Mouse (Mus musculus): ENCODE measurements around the gene L2hgdh. TPM values are rescaled to one million over a fixed set of nuclear protein-coding genes. Genes with fewer than 3 reads are reported as not detected.

The L2hgdh gene
- total and polyA plus RNA-seq, 3 experiments: 2.2 to 21.2 (median 10.1) TPM

DNA sequence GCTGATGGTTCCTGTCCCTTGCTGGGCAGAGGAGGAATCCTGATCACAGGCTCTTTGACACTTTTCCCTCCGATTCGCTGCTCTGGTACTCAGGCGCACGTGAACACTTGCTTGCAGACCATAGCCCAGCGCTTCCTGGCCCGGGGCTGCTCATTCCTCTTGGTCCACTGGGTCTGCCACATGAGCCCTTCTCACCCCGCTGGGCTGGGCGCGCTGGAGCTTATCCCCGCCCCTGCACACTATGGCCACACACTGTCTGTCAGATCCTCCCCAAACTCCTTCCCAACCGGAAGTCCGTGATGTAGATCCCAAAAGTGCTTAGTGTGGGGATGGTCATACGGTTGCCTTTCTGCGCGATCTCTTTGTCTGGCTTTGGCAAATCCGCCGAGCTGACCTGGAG, 31.2 kb downstream of the L2hgdh start:
- no peak overlapping the region for H3K4me3 ChIP-seq (ENCODE audit: low read depth, low read length)
- no peak for DNase-seq (ENCODE audit: low spot score)
- ATAC-seq (ENCODE audit: extremely low read depth, insufficient number of reproducible peaks, low FRiP score, poor library complexity, severe bottlenecking): no peak

DNA sequence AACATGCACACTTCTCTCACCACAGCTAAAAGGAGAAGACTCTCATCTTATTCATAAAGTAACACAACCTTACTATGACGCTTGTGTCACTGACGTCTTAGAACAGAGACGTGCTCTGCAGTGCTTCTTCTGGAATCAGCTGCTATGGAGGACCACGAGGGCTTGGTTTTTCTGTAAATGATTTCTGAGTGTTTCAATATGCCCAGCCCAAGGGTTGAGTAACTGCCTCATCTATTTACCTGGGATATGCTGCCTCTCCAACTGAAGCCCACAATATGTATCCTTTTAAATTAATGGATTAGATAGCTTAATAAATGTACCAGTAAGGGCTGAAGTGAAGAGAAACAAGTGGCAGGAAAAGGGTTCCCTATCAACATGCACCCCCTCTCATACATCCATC, 34.0 kb downstream of the L2hgdh start:
- DNase-seq (ENCODE audit: low spot score) (no peak), ATAC-seq (ENCODE audit: extremely low read depth, insufficient number of reproducible peaks, low FRiP score, poor library complexity, severe bottlenecking) (no peak)
- no peaks in the 10 kb centered on the region for H3K27me3 ChIP-seq (ENCODE audit: insufficient read depth, low read length)
- H3K36me3 ChIP-seq (replicated peaks): peaks cover 29% of the 10 kb centered on the region
- H3K4me3 ChIP-seq (ENCODE audit: low read depth, low read length): no peak overlapping the region
- TF ChIP-seq GATA2 (IDR thresholded peaks at IDR 0.05; ENCODE audit: borderline replicate concordance, low read depth, low read length): no peak
- no peak for TF ChIP-seq CTCF (IDR thresholded peaks at IDR 0.05; ENCODE audit: low read depth, low read length)
- TF ChIP-seq POLR2AphosphoS5 (IDR thresholded peaks at IDR 0.05; ENCODE audit: insufficient replicate concordance, low read depth, low read length): no peak
- TF ChIP-seq TAL1 (conservative IDR thresholded peaks at IDR 0.05; ENCODE audit: low read depth, low read length): no peak
- TF ChIP-seq GATA1 (IDR thresholded peaks at IDR 0.05; ENCODE audit: borderline replicate concordance, low read length): no peak
- H3K4me1 ChIP-seq (ENCODE audit: insufficient read depth, low read depth, low read length): no peaks in the 10 kb centered on the region
- no peaks in the 10 kb centered on the region for H3K9me3 ChIP-seq (replicated peaks)

More for the DNA sequence above, 31.2 kb downstream of the L2hgdh start:
- no peak for TF ChIP-seq CTCF (IDR thresholded peaks at IDR 0.05; ENCODE audit: low read depth, low read length)
- TF ChIP-seq TAL1 (conservative IDR thresholded peaks at IDR 0.05; ENCODE audit: low read depth, low read length): no peak
- Histone ChIP-seq H3K9me3 (replicated peaks) (no peaks in the 10 kb centered on the region), H3K36me3 (replicated peaks) (peaks cover 43% of the 10 kb centered on the region), H3K4me1 (ENCODE audit: insufficient read depth, low read depth, low read length) (no peaks in the 10 kb centered on the region), H3K27me3 (ENCODE audit: insufficient read depth, low read length) (no peaks in the 10 kb centered on the region)

DNA sequence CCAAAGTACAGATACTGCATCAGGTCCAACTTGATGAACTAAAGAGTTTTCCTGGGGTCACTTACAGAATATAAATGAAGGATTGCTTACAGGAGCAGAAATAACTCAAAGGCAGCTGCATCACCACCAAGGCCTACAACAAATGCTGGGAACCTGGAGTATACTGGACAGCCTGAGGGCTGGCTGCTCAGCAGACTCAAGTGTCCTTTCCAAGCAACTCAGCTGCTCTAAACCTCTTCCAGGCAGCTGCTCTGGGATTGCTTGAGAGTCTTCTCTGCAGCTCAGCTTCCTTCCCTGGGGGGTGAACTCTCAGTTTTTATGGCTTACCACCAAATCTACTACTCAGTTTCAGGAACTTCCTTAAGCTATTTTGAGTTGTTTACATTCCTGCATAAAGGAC, 35.6 kb downstream of the L2hgdh start:
- ATAC-seq (ENCODE audit: extremely low read depth, insufficient number of reproducible peaks, low FRiP score, poor library complexity, severe bottlenecking) (no peak), DNase-seq (ENCODE audit: low spot score) (no peak)
- no peak overlapping the region for H3K4me3 ChIP-seq (ENCODE audit: low read depth, low read length)
- peaks cover 20% of the 10 kb centered on the region for H3K36me3 ChIP-seq (replicated peaks)
- no peaks in the 10 kb centered on the region for H3K4me1 ChIP-seq (ENCODE audit: insufficient read depth, low read depth, low read length)
- no peaks in the 10 kb centered on the region for H3K27me3 ChIP-seq (ENCODE audit: insufficient read depth, low read length)
- no peak for TF ChIP-seq GATA2 (IDR thresholded peaks at IDR 0.05; ENCODE audit: borderline replicate concordance, low read depth, low read length)
- no peak for TF ChIP-seq TAL1 (conservative IDR thresholded peaks at IDR 0.05; ENCODE audit: low read depth, low read length)
- no peak for TF ChIP-seq POLR2AphosphoS5 (IDR thresholded peaks at IDR 0.05; ENCODE audit: insufficient replicate concordance, low read depth, low read length)
- no peak for TF ChIP-seq CTCF (IDR thresholded peaks at IDR 0.05; ENCODE audit: low read depth, low read length)
- TF ChIP-seq GATA1 (IDR thresholded peaks at IDR 0.05; ENCODE audit: borderline replicate concordance, low read length): no peak
- no peaks in the 10 kb centered on the region for H3K9me3 ChIP-seq (replicated peaks)

DNA sequence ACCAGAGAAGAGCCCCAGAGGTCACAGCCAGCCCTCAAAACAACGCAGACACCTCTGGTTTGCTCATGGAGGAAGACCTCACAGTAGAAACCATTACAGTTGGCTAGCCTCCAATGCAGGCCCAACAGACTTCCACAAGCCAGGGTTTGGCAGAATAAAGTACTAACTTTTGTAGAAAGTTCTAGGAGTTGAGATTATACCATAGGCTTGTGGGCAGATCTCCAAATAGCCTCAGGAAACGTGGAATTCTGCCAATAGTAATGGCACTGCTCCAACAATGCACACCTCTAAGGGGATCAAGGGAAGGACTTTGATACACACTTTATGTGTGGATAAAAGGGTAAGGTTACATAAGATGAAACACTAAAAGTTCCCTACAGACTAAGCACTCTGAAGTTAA, 36.3 kb downstream of the L2hgdh start:
- no peak for TF ChIP-seq POLR2AphosphoS5 (IDR thresholded peaks at IDR 0.05; ENCODE audit: insufficient replicate concordance, low read depth, low read length)
- TF ChIP-seq GATA2 (IDR thresholded peaks at IDR 0.05; ENCODE audit: borderline replicate concordance, low read depth, low read length): no peak
- no peak for TF ChIP-seq TAL1 (conservative IDR thresholded peaks at IDR 0.05; ENCODE audit: low read depth, low read length)
- no peak for TF ChIP-seq GATA1 (IDR thresholded peaks at IDR 0.05; ENCODE audit: borderline replicate concordance, low read length)
- no peak for TF ChIP-seq CTCF (IDR thresholded peaks at IDR 0.05; ENCODE audit: low read depth, low read length)
- DNase-seq (ENCODE audit: low spot score): no peak
- no peaks in the 10 kb centered on the region for H3K27me3 ChIP-seq (ENCODE audit: insufficient read depth, low read length)
- peaks cover 14% of the 10 kb centered on the region for H3K36me3 ChIP-seq (replicated peaks)
- ATAC-seq (ENCODE audit: extremely low read depth, insufficient number of reproducible peaks, low FRiP score, poor library complexity, severe bottlenecking): no peak
- no peaks in the 10 kb centered on the region for H3K9me3 ChIP-seq (replicated peaks)
- H3K4me1 ChIP-seq (ENCODE audit: insufficient read depth, low read depth, low read length): peaks cover 4% of the 10 kb centered on the region
- no peak overlapping the region for H3K4me3 ChIP-seq (ENCODE audit: low read depth, low read length)

DNA sequence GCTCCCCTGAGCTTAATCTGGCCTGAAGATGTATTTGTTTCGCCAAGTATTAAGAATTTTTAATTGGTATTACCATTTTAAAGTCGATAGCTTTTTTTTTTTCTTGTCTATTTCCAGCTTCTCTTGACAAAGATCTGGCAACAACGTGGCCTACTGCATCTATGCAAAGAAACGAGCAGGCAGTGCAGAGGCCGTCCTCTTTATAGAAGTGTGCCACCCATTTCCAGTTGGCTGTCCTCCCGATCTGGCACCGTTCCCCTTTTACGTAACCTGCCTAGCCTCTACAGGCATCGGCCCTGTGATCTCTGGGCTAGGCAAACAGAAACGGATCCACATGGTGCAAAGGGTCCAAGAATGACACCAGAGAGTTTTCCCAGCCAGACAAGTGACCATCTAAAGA, 41.1 kb downstream of the L2hgdh start:
- Histone ChIP-seq H3K4me1 (ENCODE audit: insufficient read depth, low read depth, low read length) (peaks cover 25% of the 10 kb centered on the region), H3K27me3 (ENCODE audit: insufficient read depth, low read length) (no peaks in the 10 kb centered on the region), H3K36me3 (replicated peaks) (no peaks in the 10 kb centered on the region), H3K4me3 (ENCODE audit: low read depth, low read length) (no peak overlapping the region), H3K9me3 (replicated peaks) (no peaks in the 10 kb centered on the region)
- ATAC-seq (ENCODE audit: extremely low read depth, insufficient number of reproducible peaks, low FRiP score, poor library complexity, severe bottlenecking) (no peak), DNase-seq (ENCODE audit: low spot score) (peak; percentile 23)
- TF ChIP-seq POLR2AphosphoS5 (IDR thresholded peaks at IDR 0.05; ENCODE audit: insufficient replicate concordance, low read depth, low read length) (no peak), TAL1 (conservative IDR thresholded peaks at IDR 0.05; ENCODE audit: low read depth, low read length) (no peak), GATA2 (IDR thresholded peaks at IDR 0.05; ENCODE audit: borderline replicate concordance, low read depth, low read length) (no peak), GATA1 (IDR thresholded peaks at IDR 0.05; ENCODE audit: borderline replicate concordance, low read length) (no peak), CTCF (IDR thresholded peaks at IDR 0.05; ENCODE audit: low read depth, low read length) (no peak)

DNA sequence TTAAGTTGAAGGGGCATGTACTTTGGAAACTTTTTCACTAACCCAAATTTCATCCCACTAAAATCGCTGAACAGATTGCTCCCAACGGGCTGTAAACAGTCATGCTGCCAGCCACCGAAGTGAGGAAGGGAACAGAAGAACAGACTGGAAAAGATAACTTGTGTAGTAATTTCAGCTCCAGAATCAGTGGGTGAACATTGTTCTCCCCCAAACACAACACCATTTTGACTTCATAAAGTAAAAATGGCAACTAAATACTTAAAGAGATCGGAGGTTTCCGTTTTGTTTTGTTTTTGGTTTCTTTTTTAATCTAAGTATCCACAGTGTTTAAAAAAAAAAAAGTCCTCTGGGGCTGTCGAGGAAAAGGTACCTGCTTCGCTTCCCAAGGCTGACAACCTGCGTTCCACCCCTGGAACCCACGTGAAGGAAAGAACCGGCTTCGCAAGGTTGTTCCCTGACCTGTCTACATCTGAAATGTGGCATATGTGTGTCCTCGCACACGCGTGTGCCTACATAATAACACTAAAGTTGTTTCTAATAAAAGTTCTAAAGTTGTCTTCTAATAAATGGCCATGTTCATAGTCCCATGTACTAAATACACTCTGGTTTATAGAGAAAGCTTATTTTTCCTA, 41.8 kb downstream of the L2hgdh start:
- no peak for DNase-seq (ENCODE audit: low spot score)
- TF ChIP-seq GATA1 (IDR thresholded peaks at IDR 0.05; ENCODE audit: borderline replicate concordance, low read length) (no peak), POLR2AphosphoS5 (IDR thresholded peaks at IDR 0.05; ENCODE audit: insufficient replicate concordance, low read depth, low read length) (no peak), TAL1 (conservative IDR thresholded peaks at IDR 0.05; ENCODE audit: low read depth, low read length) (no peak), GATA2 (IDR thresholded peaks at IDR 0.05; ENCODE audit: borderline replicate concordance, low read depth, low read length) (no peak), CTCF (IDR thresholded peaks at IDR 0.05; ENCODE audit: low read depth, low read length) (no peak)
- Histone ChIP-seq H3K4me3 (ENCODE audit: low read depth, low read length) (no peak overlapping the region; the same call in 1 of the 2 replicates), H3K36me3 (replicated peaks) (no peaks in the 10 kb centered on the region), H3K27me3 (ENCODE audit: insufficient read depth, low read length) (no peaks in the 10 kb centered on the region), H3K9me3 (replicated peaks) (no peaks in the 10 kb centered on the region), H3K4me1 (ENCODE audit: insufficient read depth, low read depth, low read length) (peaks cover 28% of the 10 kb centered on the region)
- no peak for ATAC-seq (ENCODE audit: extremely low read depth, insufficient number of reproducible peaks, low FRiP score, poor library complexity, severe bottlenecking)

Measured in G1E (cell line).